Mouse (Mus musculus) midbrain, embryonic 13.5 days (tissue): ENCODE measurements around the gene Zfp821. TPM values are rescaled to one million over a fixed set of nuclear protein-coding genes. Genes with fewer than 3 reads are reported as not detected.

ENCODE experiments used
- ATAC-seq: fragments of 200-750 bp; cut with Nextera tagmentation; 2 replicates; pipeline ENCODE4 v1.8.0; 2017; ENCODE audit warnings: mild to moderate bottlenecking, moderate TSS enrichment, moderate library complexity
- H3K27ac ChIP-seq: fragments of 300-500 bp; sonication (generic); 2 replicates; pipeline ENCODE4 v1.5.1; 2015; ENCODE audit warnings: inconsistent platforms, mild to moderate bottlenecking, moderate library complexity
- H3K27me3 ChIP-seq: fragments of 300-500 bp; sonication (generic); 2 replicates; pipeline ENCODE4 v1.6.1; 2015; ENCODE audit warnings: mild to moderate bottlenecking, inconsistent platforms
- H3K36me3 ChIP-seq: fragments of 300-500 bp; sonication (generic); 2 replicates; pipeline ENCODE4 v1.6.1; 2015; ENCODE audit warnings: mild to moderate bottlenecking, inconsistent platforms
- H3K4me1 ChIP-seq: fragments of 300-500 bp; sonication (generic); replicated peaks from 2 replicates; pipeline ENCODE4 v1.6.1; 2015; ENCODE audit warnings: inconsistent platforms
- H3K4me2 ChIP-seq: fragments of 300-500 bp; sonication (generic); replicated peaks from 2 replicates; pipeline ENCODE4 v1.6.1; 2015; ENCODE audit warnings: moderate library complexity, mild to moderate bottlenecking, inconsistent platforms
- H3K4me3 ChIP-seq: fragments of 300-500 bp; sonication (generic); replicated peaks from 2 replicates; pipeline ENCODE4 v1.5.1; 2015; ENCODE audit warnings: mild to moderate bottlenecking, inconsistent platforms
- H3K9ac ChIP-seq: fragments of 300-500 bp; sonication (generic); replicated peaks from 2 replicates; pipeline ENCODE4 v1.6.1; 2015; ENCODE audit warnings: mild to moderate bottlenecking, inconsistent platforms
- H3K9me3 ChIP-seq: fragments of 300-500 bp; sonication (generic); 2 replicates; pipeline ENCODE4 v1.6.1; 2016; ENCODE audit warnings: mild to moderate bottlenecking, inconsistent platforms
- WGBS: fragments of 180-500 bp; shearing (Covaris S2); methylation state at CpG from one replicate; pipeline ENCODE4 v1.1.7; 2015; 5-methylcytosine and 5-hydroxymethylcytosine counted together
- polyA plus RNA-seq: library from polyadenylated mRNA; unstranded; fragments of >200 nt; fragmentation: Nextera tagmentation; extraction: Ambion mirVana; gene quantifications from 2 replicates; pipeline ENCODE4 v1.2.1, GENCODE M21; 2015

Zfp821 gene
- polyA plus RNA-seq, 1 experiment from 2014 or later = 85.4 TPM

DNA sequence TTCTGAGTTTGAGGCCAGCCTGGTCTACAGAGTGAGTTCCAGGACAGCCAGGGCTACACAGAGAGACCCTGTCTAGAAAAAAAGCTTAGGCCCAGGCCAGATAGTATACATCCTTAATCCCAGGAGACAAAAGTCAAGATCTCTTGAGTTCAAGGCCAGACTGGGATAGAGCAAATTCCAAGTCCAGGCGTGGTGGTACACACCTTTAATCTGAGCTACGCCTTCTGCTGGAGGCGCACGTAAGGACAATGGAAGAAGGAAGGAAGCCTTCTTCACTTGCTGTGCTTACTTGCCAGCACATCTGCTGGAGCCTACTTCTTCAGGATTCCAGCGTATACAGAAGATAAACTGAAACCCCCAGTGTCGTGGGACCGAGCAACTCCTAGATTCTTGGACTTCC, 54.1 kb downstream of the Zfp821 start:
- H3K4me2 ChIP-seq = no peak overlapping the region
- H3K36me3 ChIP-seq = no peaks in the 10 kb centered on the region
- H3K4me3 ChIP-seq = no peak overlapping the region
- H3K9me3 ChIP-seq = peaks cover 3% of the 10 kb centered on the region; the same call in 1 of the 2 replicates
- WGBS = 90% methylated on average over 7 of the region's 7 CpGs
- no peak for ATAC-seq
- no peaks in the 10 kb centered on the region for H3K27me3 ChIP-seq
- H3K4me1 ChIP-seq = no peaks in the 10 kb centered on the region
- no peak overlapping the region for H3K27ac ChIP-seq
- H3K9ac ChIP-seq = no peak overlapping the region

DNA sequence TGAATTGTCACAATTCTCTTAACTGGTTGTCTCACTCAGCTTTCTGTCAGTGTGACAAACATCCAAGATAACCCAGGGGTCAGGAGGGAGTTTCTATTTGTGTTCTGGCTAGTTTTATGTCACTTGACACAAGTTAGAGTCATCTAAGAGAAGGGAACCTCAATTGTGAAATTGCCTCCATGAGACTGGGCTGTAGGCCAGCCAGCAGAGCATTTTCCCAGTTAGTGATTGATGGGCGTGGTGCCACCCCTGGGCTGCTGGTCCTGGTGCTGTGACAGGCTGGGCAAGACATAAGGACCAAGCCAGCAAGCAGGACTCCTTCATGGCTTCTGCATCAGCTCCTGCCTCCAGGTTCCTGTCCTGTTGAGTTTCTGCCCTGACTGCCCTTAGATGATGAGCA, 54.9 kb downstream of the Zfp821 start:
- Histone ChIP-seq H3K4me3 (no peak overlapping the region), H3K27me3 (no peaks in the 10 kb centered on the region), H3K4me1 (no peaks in the 10 kb centered on the region), H3K9ac (no peak overlapping the region), H3K9me3 (peaks cover 3% of the 10 kb centered on the region; the same call in 1 of the 2 replicates), H3K27ac (no peak overlapping the region), H3K4me2 (no peak overlapping the region), H3K36me3 (no peaks in the 10 kb centered on the region)
- no peak for ATAC-seq
- WGBS = 37% methylated on average over 1 of the region's 1 CpGs

DNA sequence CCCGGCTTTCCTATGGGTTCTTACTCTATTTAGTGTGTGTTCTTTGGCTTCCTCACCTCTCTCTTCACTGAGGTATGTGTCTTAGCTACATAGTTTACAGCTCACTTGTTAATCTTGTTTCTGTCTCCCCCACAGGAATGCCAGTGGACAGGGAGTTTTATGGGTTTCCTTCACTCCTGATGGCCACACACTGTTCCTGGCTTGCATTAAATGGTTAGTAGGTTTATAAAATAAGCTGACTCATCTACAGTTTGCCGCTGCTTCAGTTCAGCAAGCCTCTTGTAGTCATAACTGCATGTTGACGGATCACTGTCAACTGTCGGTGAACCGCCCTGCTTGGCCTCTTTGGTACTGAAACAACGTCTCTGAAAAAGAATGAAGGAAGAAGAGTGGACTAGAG, 58.7 kb downstream of the Zfp821 start:
- 92% methylated on average over 6 of the region's 6 CpGs for whole genome bisulfite sequencing
- ATAC-seq = no peak

DNA sequence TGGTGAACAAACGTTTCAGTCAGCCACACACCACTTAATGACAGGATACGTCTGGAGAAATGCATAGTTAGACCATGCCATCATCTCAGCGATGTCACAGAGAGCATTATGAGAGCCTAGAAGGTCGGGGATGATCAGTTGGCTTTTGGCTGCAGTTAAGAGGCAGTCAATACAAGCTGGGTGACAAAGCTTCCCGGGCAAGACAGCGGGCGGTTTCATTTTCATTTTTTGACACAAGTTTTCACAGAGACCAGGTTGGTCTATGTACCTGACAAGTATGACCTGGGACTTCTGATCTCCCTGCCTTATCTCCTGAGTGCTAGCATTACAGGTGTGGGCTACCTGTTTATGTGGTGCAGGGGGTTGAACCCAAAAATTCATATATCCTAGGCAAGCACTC, 60.7 kb downstream of the Zfp821 start:
- no peak overlapping the region for H3K27ac ChIP-seq
- H3K9me3 ChIP-seq = peaks cover 3% of the 10 kb centered on the region; the same call in 1 of the 2 replicates
- no peak for ATAC-seq
- no peaks in the 10 kb centered on the region for H3K36me3 ChIP-seq
- WGBS = 80% methylated on average over 7 of the region's 7 CpGs
- no peak overlapping the region for H3K4me2 ChIP-seq
- no peak overlapping the region for H3K9ac ChIP-seq
- no peak overlapping the region for H3K4me3 ChIP-seq
- 0 out of 2 replicates have a peak, but pooled peaks cover 3% of the 10 kb centered on the region for H3K27me3 ChIP-seq
- H3K4me1 ChIP-seq = no peaks in the 10 kb centered on the region

More for the DNA sequence above, 58.7 kb downstream of the Zfp821 start:
- Histone ChIP-seq H3K4me2 (no peak overlapping the region), H3K9ac (no peak overlapping the region), H3K4me3 (no peak overlapping the region), H3K27me3 (0 out of 2 replicates have a peak, but pooled peaks cover 3% of the 10 kb centered on the region), H3K4me1 (no peaks in the 10 kb centered on the region), H3K27ac (no peak overlapping the region), H3K36me3 (no peaks in the 10 kb centered on the region), H3K9me3 (peaks cover 3% of the 10 kb centered on the region; the same call in 1 of the 2 replicates)

DNA sequence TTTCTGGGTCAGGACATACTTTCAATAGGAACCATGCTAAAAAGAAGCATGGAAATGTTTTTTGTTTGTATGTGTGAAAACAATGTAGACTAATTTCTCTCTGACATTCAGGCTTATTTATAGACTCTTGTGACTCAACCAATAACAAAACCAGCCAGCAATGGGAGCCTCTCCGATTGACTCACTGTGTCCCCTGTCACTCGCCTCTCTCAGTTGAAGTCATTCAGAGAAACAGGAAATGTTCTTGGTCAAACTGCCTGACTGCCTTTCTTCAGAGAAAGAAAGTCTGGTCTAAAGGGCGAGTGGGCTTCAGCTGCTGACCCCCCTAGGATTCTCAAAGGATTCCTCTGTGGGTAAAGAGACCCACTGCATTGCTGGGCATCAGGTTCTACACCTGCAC, 67.8 kb downstream of the Zfp821 start:
- no peaks in the 10 kb centered on the region for H3K4me1 ChIP-seq
- H3K4me3 ChIP-seq = no peak overlapping the region
- H3K9ac ChIP-seq = no peak overlapping the region
- no peaks in the 10 kb centered on the region for H3K9me3 ChIP-seq
- H3K27me3 ChIP-seq = peaks cover 22% of the 10 kb centered on the region
- no peaks in the 10 kb centered on the region for H3K36me3 ChIP-seq
- ATAC-seq = no peak
- H3K4me2 ChIP-seq = no peak overlapping the region
- H3K27ac ChIP-seq = no peak overlapping the region
- WGBS = 52% methylated on average over 3 of the region's 3 CpGs

Other genes with a start within 250 kb of the Zfp821 start
- 1.8 and 2.5 TPM in 2 replicates for gene Pmfbp1, start 211.5 kb upstream of the Zfp821 start, polyA plus RNA-seq
- gene Dhx38, start 139.7 kb upstream of the Zfp821 start, polyA plus RNA-seq = 22.8 and 24.7 TPM in 2 replicates
- 30.9 and 34.1 TPM in 2 replicates for gene Txnl4b, start 139.7 kb upstream of the Zfp821 start, polyA plus RNA-seq
- 0.24 and 0.35 TPM in 2 replicates for gene Hp, start 126.4 kb upstream of the Zfp821 start, polyA plus RNA-seq
- gene Dhodh, start 96.9 kb upstream of the Zfp821 start, polyA plus RNA-seq = 36.8 and 36.9 TPM in 2 replicates
- 0.12 and 0.21 TPM in 2 replicates for gene Pkd1l3, start 91.0 kb upstream of the Zfp821 start, polyA plus RNA-seq
- 182 and 184 TPM in 2 replicates for gene Ist1, start 12.3 kb upstream of the Zfp821 start, polyA plus RNA-seq
- gene Atxn1l, start 32.2 kb downstream of the Zfp821 start, polyA plus RNA-seq = 3.7 and 4.4 TPM in 2 replicates
- 53.7 and 55.0 TPM in 2 replicates for gene Ap1g1, start 73.0 kb downstream of the Zfp821 start, polyA plus RNA-seq
- gene Phlpp2, start 163.0 kb downstream of the Zfp821 start, polyA plus RNA-seq = 3.8 and 3.9 TPM in 2 replicates